In the genomic region with DNA sequence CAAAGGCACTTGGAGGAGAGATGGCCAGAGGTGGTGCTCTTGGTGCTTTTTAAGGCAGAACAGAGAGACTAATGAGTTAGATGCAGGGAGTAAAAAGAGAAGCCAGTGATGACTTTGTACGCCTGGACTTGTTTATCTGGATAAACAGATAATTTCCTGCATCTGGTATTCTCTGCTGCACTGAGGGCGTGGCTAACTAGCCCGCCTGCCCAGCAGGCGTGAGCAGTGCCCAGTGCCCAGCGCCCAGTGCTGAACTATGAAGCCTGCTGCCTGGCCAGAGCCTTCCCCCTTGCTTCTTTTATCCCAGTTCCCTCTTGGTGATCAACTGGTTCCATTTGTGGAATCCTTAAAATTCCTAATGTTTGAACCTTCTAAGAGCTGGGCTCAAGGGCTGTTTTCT, we compare ENCODE assay signal across 26 mouse cellular contexts.
DNase-seq lines count a peak whose midpoint lies in the region; ATAC-seq and TF ChIP-seq lines count a peak whose summit lies in the region.
"Had no signal": no experiment of that assay in that cellular context is flagged by ENCODE, and none has a peak within 500 bp of the region (broad histone marks: within the 10 kb centered on the region; RNA-seq: fewer than 3 reads in every experiment).

No protein-coding gene starts in this region.

- H3K36me3 ChIP-seq in liver, adult 2 months (ENCODE audit: control insufficient read depth, insufficient read depth, low read length) = peaks cover 2% of the 10 kb centered on the region; the same call in 1 of the 2 replicates
- H3K36me3 ChIP-seq: embryonic facial prominence, embryonic 12.5 days; embryonic facial prominence, embryonic 15.5 days; heart, embryonic 12.5 days; heart, embryonic 15.5 days; hindbrain, embryonic 13.5 days had no signal

- H3K4me1 ChIP-seq in liver, adult 2 months (ENCODE audit: control insufficient read depth, insufficient read depth, low read length) = peaks cover 15% of the 10 kb centered on the region
- H3K4me1 ChIP-seq: embryonic facial prominence, embryonic 12.5 days; embryonic facial prominence, embryonic 15.5 days; hindbrain, embryonic 10.5 days; hindbrain, embryonic 13.5 days had no signal

- H3K27me3 ChIP-seq in liver, adult 2 months (ENCODE audit: control insufficient read depth, insufficient read depth, low read length) = no peaks in the 10 kb centered on the region
- H3K27me3 ChIP-seq: embryonic facial prominence, embryonic 12.5 days; embryonic facial prominence, embryonic 15.5 days; heart, embryonic 12.5 days; heart, embryonic 15.5 days; hindbrain, embryonic 13.5 days; Patski had no signal

- TF ChIP-seq CTCF in liver, adult 2 months (IDR thresholded peaks at IDR 0.05; ENCODE audit: low read depth, low read length) = no peak

- ATAC-seq in common myeloid progenitor, adult 5-6 weeks (replicated peaks; ENCODE audit: low read depth, poor library complexity, severe bottlenecking) = peak; percentile 53
- ATAC-seq: forebrain, embryonic 14.5 days; forebrain, postnatal 0 days; hindbrain, embryonic 16.5 days; Patski had no signal

- no peak overlapping the region for H3K9ac ChIP-seq in liver, adult 2 months (ENCODE audit: low read depth, low read length)
- H3K9ac ChIP-seq: embryonic facial prominence, embryonic 12.5 days; embryonic facial prominence, embryonic 15.5 days; forebrain, postnatal 0 days; heart, embryonic 12.5 days; heart, embryonic 15.5 days; hindbrain, embryonic 13.5 days had no signal

- DNase-seq in liver, adult 2 months (ENCODE audit: extremely low read depth, low read depth, low spot score) = peak; percentile 57
- DNase-seq in liver (no peak), MN1 (ENCODE audit: low spot score) (peak; percentile 81)
- no peak for DNase-seq in left cerebral cortex, adult 9 months (ENCODE audit: low spot score in 2 of 2)
- DNase-seq in heart, adult 8-10 months (ENCODE audit: low spot score) = no peak
- DNase-seq: adrenal gland, postnatal 10 days; adrenal gland, postnatal 36 days; cerebellum, adult 11 months; cerebellum, adult 8-10 months; cerebellum, postnatal 10 days; forebrain, postnatal 0 days; gastrocnemius, adult 2 months; gastrocnemius, postnatal 14 days; heart, adult 11 months; heart, postnatal 10 days; heart, postnatal 36 days had no signal

- no peak for TF ChIP-seq POLR2A in liver, adult 2 months (IDR thresholded peaks at IDR 0.05; ENCODE audit: extremely low read depth, insufficient read depth, low read length)

- H3K4me3 ChIP-seq in liver, adult 2 months (ENCODE audit: insufficient read depth, low read depth, low read length) = no peak overlapping the region
- H3K4me3 ChIP-seq: embryonic facial prominence, embryonic 12.5 days; embryonic facial prominence, embryonic 15.5 days; gastrocnemius, adult 2 months; heart, embryonic 12.5 days; heart, embryonic 15.5 days; hindbrain, embryonic 10.5 days; hindbrain, embryonic 13.5 days had no signal

- H3K79me2 ChIP-seq in liver, adult 2 months (ENCODE audit: control insufficient read depth, insufficient read depth, low read length) = peaks cover 16% of the 10 kb centered on the region

- WGBS in liver, adult 2 months = 36% methylated on average over 5 of the region's 5 CpGs

- H3K27ac ChIP-seq in liver, adult 2 months (replicated peaks; ENCODE audit: insufficient read depth, low read depth, low read length) = no peak overlapping the region
- H3K27ac ChIP-seq: embryonic facial prominence, embryonic 12.5 days; embryonic facial prominence, embryonic 15.5 days; gastrocnemius, adult 2 months; heart, embryonic 15.5 days; hindbrain, embryonic 10.5 days; hindbrain, embryonic 13.5 days had no signal

Comparison
In these comparisons a context has a peak if more than half of its experiments do, and no peak if none do; other contexts are left out.
1. DNase-seq: peak in liver, adult 2 months (single experiment) and MN1 (single experiment); none in liver (single experiment), left cerebral cortex, adult 9 months (0 of 2) and heart, adult 8-10 months (single experiment).